Mouse (Mus musculus) stomach, postnatal 0 days (tissue): Measurements from ENCODE around the gene Afg1l.

Experiments used
- CTCF ChIP-seq: IDR thresholded peaks from 2 replicates; pipeline ENCODE4 v1.5.1; 2016; ENCODE audit warnings: antibody characterized with exemption, low read depth, mild to moderate bottlenecking, moderate library complexity
- EP300 ChIP-seq: optimal IDR thresholded peaks from 2 replicates; pipeline ENCODE3; 2016; ENCODE audit warnings: antibody characterized with exemption

GRCm38 (mm10) chr10:42308687-42308987, 169.7 kb downstream of the Afg1l start:
- TF ChIP-seq EP300: no peak
- TF ChIP-seq CTCF: no peak
